Mouse (Mus musculus) intestine, embryonic 16.5 days (tissue): ENCODE measurements at regions not wholly inside any gene's neighbourhood (a gene's known extent, or its start where the extent isn't known, plus 50 kb on each side); places are given as distances from the start of the nearest gene placed in this dataset.

Source experiments
- ATAC-seq: fragments of 200-750 bp; cut with Nextera tagmentation; 2 replicates; pipeline ENCODE4 v1.8.0; 2017; ENCODE audit warnings: moderate TSS enrichment, moderate library complexity
- H3K27ac ChIP-seq: fragments of 300-500 bp; sonication (generic); 2 replicates; pipeline ENCODE4 v1.5.1; 2014; ENCODE audit warnings: mild to moderate bottlenecking, low read length
- H3K27me3 ChIP-seq: fragments of 300-500 bp; sonication (generic); replicated peaks from 2 replicates; pipeline ENCODE4 v1.6.1; 2014; ENCODE audit warnings: low read length, control low read depth, mixed read lengths; ENCODE audit not compliant: control insufficient read depth, insufficient read depth
- H3K36me3 ChIP-seq: fragments of 300-500 bp; sonication (generic); 2 replicates; pipeline ENCODE4 v1.6.1; 2014; ENCODE audit warnings: low read length, control low read depth; ENCODE audit not compliant: control insufficient read depth, insufficient read depth
- H3K4me1 ChIP-seq: fragments of 300-500 bp; sonication (generic); 2 replicates; pipeline ENCODE4 v1.6.1; 2014; ENCODE audit warnings: low read length, control low read depth, mixed read lengths; ENCODE audit not compliant: control insufficient read depth, insufficient read depth
- H3K4me2 ChIP-seq: fragments of 300-500 bp; sonication (generic); 2 replicates; pipeline ENCODE4 v1.6.1; 2014; ENCODE audit warnings: low read depth, low read length, control low read depth
- H3K4me3 ChIP-seq: fragments of 300-500 bp; sonication (generic); 2 replicates; pipeline ENCODE4 v1.5.1; 2014; ENCODE audit warnings: mild to moderate bottlenecking, low read length
- H3K9ac ChIP-seq: fragments of 300-500 bp; sonication (generic); 2 replicates; pipeline ENCODE4 v1.6.1; 2014; ENCODE audit warnings: low read depth, low read length
- H3K9me3 ChIP-seq: fragments of 300-500 bp; sonication (generic); 2 replicates; pipeline ENCODE4 v1.6.1; 2016; ENCODE audit warnings: low read length, control low read depth; ENCODE audit not compliant: control insufficient read depth
- WGBS: fragments of 180-500 bp; shearing (Covaris S2); extraction: QIAGEN DNeasy Blood & Tissue Kit; methylation state at CpG from one replicate; pipeline ENCODE4 v1.1.7; 2014; 5-methylcytosine and 5-hydroxymethylcytosine counted together

GRCm38 (mm10) chr3:19747361-19747760, 118.9 kb upstream of the 1700064H15Rik start:
- H3K4me2 ChIP-seq: no peak overlapping the region
- no peaks in the 10 kb centered on the region for H3K9me3 ChIP-seq
- H3K27ac ChIP-seq: no peak overlapping the region
- H3K9ac ChIP-seq: no peak overlapping the region
- no peaks in the 10 kb centered on the region for H3K27me3 ChIP-seq
- H3K4me1 ChIP-seq: no peaks in the 10 kb centered on the region
- H3K36me3 ChIP-seq: no peaks in the 10 kb centered on the region
- 80% methylated on average over 4 of the region's 4 CpGs for WGBS
- H3K4me3 ChIP-seq: no peak overlapping the region
- ATAC-seq: no peak

GRCm38 (mm10) chr3:19751946-19752345, 123.5 kb upstream of the 1700064H15Rik start:
- Histone ChIP-seq H3K36me3 (no peaks in the 10 kb centered on the region), H3K9me3 (no peaks in the 10 kb centered on the region), H3K27me3 (no peaks in the 10 kb centered on the region), H3K4me2 (no peak overlapping the region), H3K4me1 (no peaks in the 10 kb centered on the region), H3K4me3 (no peak overlapping the region), H3K27ac (no peak overlapping the region), H3K9ac (no peak overlapping the region)
- no peak for ATAC-seq
- 82% methylated on average over 3 of the region's 3 CpGs for WGBS

- no peak overlapping the region for H3K4me3 ChIP-seq
- no peak for ATAC-seq
- 70% methylated on average over 1 of the region's 1 CpGs for WGBS
Observed at GRCm38 (mm10) chr3:19754011-19754410, 125.5 kb upstream of the 1700064H15Rik start.

GRCm38 (mm10) chr3:19754636-19755035, 126.2 kb upstream of the 1700064H15Rik start:
- H3K9ac ChIP-seq: no peak overlapping the region
- no peak overlapping the region for H3K27ac ChIP-seq
- no peak overlapping the region for H3K4me2 ChIP-seq
- no peak for ATAC-seq
- H3K27me3 ChIP-seq: no peaks in the 10 kb centered on the region
- 74% methylated on average over 2 of the region's 2 CpGs for WGBS
- no peaks in the 10 kb centered on the region for H3K4me1 ChIP-seq
- H3K36me3 ChIP-seq: no peaks in the 10 kb centered on the region
- no peak overlapping the region for H3K4me3 ChIP-seq
- H3K9me3 ChIP-seq: no peaks in the 10 kb centered on the region

More at GRCm38 (mm10) chr3:19754011-19754410, 125.5 kb upstream of the 1700064H15Rik start:
- no peaks in the 10 kb centered on the region for H3K36me3 ChIP-seq
- no peak overlapping the region for H3K4me2 ChIP-seq
- no peak overlapping the region for H3K9ac ChIP-seq
- no peaks in the 10 kb centered on the region for H3K9me3 ChIP-seq
- no peaks in the 10 kb centered on the region for H3K27me3 ChIP-seq
- H3K27ac ChIP-seq: no peak overlapping the region
- H3K4me1 ChIP-seq: no peaks in the 10 kb centered on the region

GRCm38 (mm10) chr3:19755136-19755535, 126.7 kb upstream of the 1700064H15Rik start:
- Histone ChIP-seq H3K36me3 (no peaks in the 10 kb centered on the region), H3K4me2 (no peak overlapping the region), H3K9ac (no peak overlapping the region), H3K9me3 (no peaks in the 10 kb centered on the region), H3K4me3 (no peak overlapping the region), H3K4me1 (no peaks in the 10 kb centered on the region), H3K27ac (no peak overlapping the region), H3K27me3 (no peaks in the 10 kb centered on the region)
- ATAC-seq: no peak
- 70% methylated on average over 3 of the region's 3 CpGs for WGBS

- Histone ChIP-seq H3K4me3 (no peak overlapping the region), H3K9ac (no peak overlapping the region), H3K36me3 (no peaks in the 10 kb centered on the region), H3K4me1 (no peaks in the 10 kb centered on the region), H3K4me2 (no peak overlapping the region), H3K27me3 (no peaks in the 10 kb centered on the region), H3K9me3 (no peaks in the 10 kb centered on the region), H3K27ac (no peak overlapping the region)
- WGBS: 81% methylated on average over 1 of the region's 1 CpGs
- ATAC-seq: no peak
Observed at GRCm38 (mm10) chr3:19798543-19799106, 158.2 kb upstream of the Cp start.

- WGBS: 77% methylated on average over 3 of the region's 3 CpGs
- no peaks in the 10 kb centered on the region for H3K9me3 ChIP-seq
- no peak for ATAC-seq
- H3K9ac ChIP-seq: no peak overlapping the region
- no peak overlapping the region for H3K27ac ChIP-seq
- no peak overlapping the region for H3K4me2 ChIP-seq
- H3K4me3 ChIP-seq: no peak overlapping the region
- H3K27me3 ChIP-seq: no peaks in the 10 kb centered on the region
- H3K36me3 ChIP-seq: no peaks in the 10 kb centered on the region
- no peaks in the 10 kb centered on the region for H3K4me1 ChIP-seq
Observed at GRCm38 (mm10) chr3:19810034-19810433, 146.8 kb upstream of the Cp start.

GRCm38 (mm10) chr3:19824904-19825303, 131.9 kb upstream of the Cp start:
- Histone ChIP-seq H3K4me2 (no peak overlapping the region), H3K4me3 (no peak overlapping the region), H3K27ac (no peak overlapping the region), H3K27me3 (no peaks in the 10 kb centered on the region), H3K36me3 (no peaks in the 10 kb centered on the region), H3K4me1 (no peaks in the 10 kb centered on the region), H3K9me3 (no peaks in the 10 kb centered on the region), H3K9ac (no peak overlapping the region)
- ATAC-seq: no peak
- 73% methylated on average over 1 of the region's 1 CpGs for WGBS

- Histone ChIP-seq H3K4me3 (no peak overlapping the region), H3K27ac (no peak overlapping the region), H3K4me1 (no peaks in the 10 kb centered on the region), H3K4me2 (no peak overlapping the region), H3K36me3 (no peaks in the 10 kb centered on the region), H3K27me3 (no peaks in the 10 kb centered on the region), H3K9ac (no peak overlapping the region), H3K9me3 (no peaks in the 10 kb centered on the region)
- no peak for ATAC-seq
- 78% methylated on average over 5 of the region's 5 CpGs for WGBS
Observed at GRCm38 (mm10) chr3:19828518-19829246, 128.2 kb upstream of the Cp start.

GRCm38 (mm10) chr3:19829752-19830151, 127.1 kb upstream of the Cp start:
- H3K27me3 ChIP-seq: no peaks in the 10 kb centered on the region
- no peak overlapping the region for H3K4me2 ChIP-seq
- H3K4me3 ChIP-seq: no peak overlapping the region
- H3K4me1 ChIP-seq: no peaks in the 10 kb centered on the region
- no peak overlapping the region for H3K27ac ChIP-seq
- WGBS: 92% methylated on average over 2 of the region's 2 CpGs
- H3K9me3 ChIP-seq: no peaks in the 10 kb centered on the region
- no peak for ATAC-seq
- no peak overlapping the region for H3K9ac ChIP-seq
- no peaks in the 10 kb centered on the region for H3K36me3 ChIP-seq
